Mouse (Mus musculus) kidney, postnatal 25 days (tissue): Measurements from ENCODE around the gene Zfp988.
"Not testable (repeated sequence)": the region's sequence is repeated elsewhere in the genome, so short reads cannot be mapped to it uniquely, and the experiment has no call there.

ENCODE experiments used
- DNase-seq, 2 experiments: peaks; one replicate each; pipeline ENCODE4 v3.0.0; 2021; ENCODE audit warnings: mixed read lengths in 2 of 2

Zfp988 gene

GRCm38 (mm10) chr4:147305436-147305835 is at the start of gene Zfp988:
Gene Zfp988, plus strand, starts transcription at chr4:147305674.
- DNase-seq, result not testable (repeated sequence)

GRCm38 (mm10) chr4:147262708-147263107 is 42.8 kb upstream of the Zfp988 start:
- DNase-seq, result not testable (repeated sequence)

- peak in 1 of 2 experiments; percentile 35 for DNase-seq
Observed at GRCm38 (mm10) chr4:147267302-147267701, 38.2 kb upstream of the Zfp988 start.

- DNase-seq, result peak in 1 of 2 experiments; percentile 44
Observed at GRCm38 (mm10) chr4:147268735-147269134, 36.7 kb upstream of the Zfp988 start.

GRCm38 (mm10) chr4:147270026-147270425 is 35.4 kb upstream of the Zfp988 start:
- DNase-seq, result not testable (repeated sequence)

GRCm38 (mm10) chr4:147271601-147272000 is 33.9 kb upstream of the Zfp988 start:
- DNase-seq, result not testable (repeated sequence)

- peak in 1 of 2 experiments; percentile 55 for DNase-seq
Observed at GRCm38 (mm10) chr4:147275021-147275772, 30.3 kb upstream of the Zfp988 start.

- not testable (repeated sequence) for DNase-seq
Observed at GRCm38 (mm10) chr4:147275773-147276140, 29.7 kb upstream of the Zfp988 start.

GRCm38 (mm10) chr4:147280406-147280805 is 25.1 kb upstream of the Zfp988 start:
- DNase-seq, result peak in 1 of 2 experiments; percentile 54

- DNase-seq, result not testable (repeated sequence)
Observed at GRCm38 (mm10) chr4:147298585-147298984, 6.9 kb upstream of the Zfp988 start.

GRCm38 (mm10) chr4:147302375-147302774 is 3.1 kb upstream of the Zfp988 start:
- not testable (repeated sequence) for DNase-seq

- DNase-seq, result not testable (repeated sequence)
Observed at GRCm38 (mm10) chr4:147335036-147335690, 29.7 kb downstream of the Zfp988 start.

- peak in 1 of 2 experiments; percentile 36 for DNase-seq
Observed at GRCm38 (mm10) chr4:147335691-147336367, 30.4 kb downstream of the Zfp988 start.

GRCm38 (mm10) chr4:147336368-147337195 is 31.1 kb downstream of the Zfp988 start:
- peak; percentile 19 to 49 for DNase-seq

GRCm38 (mm10) chr4:147337520-147337919 is 32.0 kb downstream of the Zfp988 start:
- not testable (repeated sequence) for DNase-seq

GRCm38 (mm10) chr4:147338032-147338610 is 32.6 kb downstream of the Zfp988 start:
- DNase-seq, result peak; percentile 10 to 49

GRCm38 (mm10) chr4:147338706-147339105 is 33.2 kb downstream of the Zfp988 start:
- not testable (repeated sequence) for DNase-seq

- DNase-seq, result peak; percentile 36 to 65
Observed at GRCm38 (mm10) chr4:147339601-147340219, 34.2 kb downstream of the Zfp988 start.

- peak in 1 of 2 experiments; percentile 44 for DNase-seq
Observed at GRCm38 (mm10) chr4:147340236-147340635, 34.8 kb downstream of the Zfp988 start.

GRCm38 (mm10) chr4:147340876-147341275 is 35.4 kb downstream of the Zfp988 start:
- not testable (repeated sequence) for DNase-seq
